Mouse (Mus musculus) cerebellum, postnatal 4 days (tissue): Measurements from ENCODE around the gene Nif3l1.

Experiments
- DNase-seq, 2 experiments: peaks; one replicate each; pipeline ENCODE4 v3.0.0; 2022; ENCODE audit warnings: low spot score in 2 of 2, mixed read lengths in 1 of 2

Nif3l1 gene

GRCm38 (mm10) chr1:58458175-58458574 is 13.2 kb downstream of the Nif3l1 start:
- DNase-seq, result no peak

GRCm38 (mm10) chr1:58458867-58459266 is 13.9 kb downstream of the Nif3l1 start:
- no peak for DNase-seq

- no peak for DNase-seq
These were observed 15.6 kb downstream of the Nif3l1 start for GRCm38 (mm10) chr1:58460566-58460965.

- DNase-seq, result no peak
These were observed 19.0 kb downstream of the Nif3l1 start for GRCm38 (mm10) chr1:58463935-58464334.

GRCm38 (mm10) chr1:58465042-58465441 is 20.1 kb downstream of the Nif3l1 start:
- no peak for DNase-seq

- no peak for DNase-seq
These were observed 20.6 kb downstream of the Nif3l1 start for GRCm38 (mm10) chr1:58465561-58465960.

- no peak for DNase-seq
These were observed 30.7 kb downstream of the Nif3l1 start for GRCm38 (mm10) chr1:58475662-58476061.

GRCm38 (mm10) chr1:58482647-58483046 is 37.7 kb downstream of the Nif3l1 start:
- DNase-seq, result no peak

GRCm38 (mm10) chr1:58495603-58496002 is 50.7 kb downstream of the Nif3l1 start:
- no peak for DNase-seq

GRCm38 (mm10) chr1:58497678-58498077 is 52.7 kb downstream of the Nif3l1 start:
- DNase-seq, result no peak

GRCm38 (mm10) chr1:58498758-58499157 is 53.8 kb downstream of the Nif3l1 start:
- DNase-seq, result no peak

GRCm38 (mm10) chr1:58503134-58503533 is 58.2 kb downstream of the Nif3l1 start:
- no peak for DNase-seq

GRCm38 (mm10) chr1:58503793-58504370 is 58.9 kb downstream of the Nif3l1 start:
- no peak for DNase-seq

- DNase-seq, result peak; percentile 71 to 87
These were observed 59.8 kb downstream of the Nif3l1 start, which contains the start of gene Orc2 for GRCm38 (mm10) chr1:58504577-58505254. Gene Orc2 (minus strand): TSS chr1:58505109.

GRCm38 (mm10) chr1:58507249-58507648 is 62.3 kb downstream of the Nif3l1 start:
- no peak for DNase-seq
